Mouse (Mus musculus) midbrain, embryonic 16.5 days (tissue): ENCODE measurements around the gene Tmem268. TPM values are rescaled to one million over a fixed set of nuclear protein-coding genes. Genes with fewer than 3 reads are reported as not detected.

Source experiments
- ATAC-seq: fragments of 200-750 bp; cut with Nextera tagmentation; 2 replicates; pipeline ENCODE4 v1.8.0; 2017; ENCODE audit warnings: moderate TSS enrichment
- H3K27ac ChIP-seq: fragments of 300-500 bp; sonication (generic); 2 replicates; pipeline ENCODE4 v1.5.1; 2014; ENCODE audit warnings: mild to moderate bottlenecking, low read length, mixed read lengths
- H3K27me3 ChIP-seq: fragments of 300-500 bp; sonication (generic); 2 replicates; pipeline ENCODE4 v1.6.1; 2014; ENCODE audit warnings: low read depth, low read length, mixed read lengths; ENCODE audit not compliant: control insufficient read depth, insufficient read depth
- H3K36me3 ChIP-seq: fragments of 300-500 bp; sonication (generic); 2 replicates; pipeline ENCODE4 v1.6.1; 2014; ENCODE audit warnings: mild to moderate bottlenecking, low read length, moderate library complexity, mixed read lengths; ENCODE audit not compliant: control insufficient read depth, insufficient read depth
- H3K4me1 ChIP-seq: fragments of 300-500 bp; sonication (generic); 2 replicates; pipeline ENCODE4 v1.6.1; 2014; ENCODE audit warnings: mild to moderate bottlenecking, low read length, mixed read lengths; ENCODE audit not compliant: control insufficient read depth, insufficient read depth
- H3K4me2 ChIP-seq: fragments of 300-500 bp; sonication (generic); 2 replicates; pipeline ENCODE4 v1.6.1; 2014; ENCODE audit warnings: mild to moderate bottlenecking, low read length, mixed read lengths
- H3K4me3 ChIP-seq: fragments of 300-500 bp; sonication (generic); 2 replicates; pipeline ENCODE4 v1.5.1; 2014; ENCODE audit warnings: low read depth, mild to moderate bottlenecking, low read length, moderate library complexity, mixed read lengths
- H3K9ac ChIP-seq: fragments of 300-500 bp; sonication (generic); 2 replicates; pipeline ENCODE4 v1.6.1; 2014; ENCODE audit warnings: low read depth, low read length, mixed read lengths
- H3K9me3 ChIP-seq: fragments of 300-500 bp; sonication (generic); replicated peaks from 2 replicates; pipeline ENCODE4 v1.6.1; 2014; ENCODE audit warnings: mild to moderate bottlenecking, low read length, mixed read lengths; ENCODE audit not compliant: control insufficient read depth, poor library complexity, severe bottlenecking
- WGBS: fragments of 180-500 bp; shearing (Covaris S2); extraction: QIAGEN DNeasy Blood & Tissue Kit; methylation state at CpG from one replicate; pipeline ENCODE4 v1.1.7; 2014; 5-methylcytosine and 5-hydroxymethylcytosine counted together
- polyA plus RNA-seq: library from polyadenylated mRNA; unstranded; fragments of >200 nt; fragmentation: Nextera tagmentation; extraction: Ambion mirVana; gene quantifications from 2 replicates; pipeline ENCODE4 v1.2.1, GENCODE M21; 2015

Gene Tmem268
- polyA plus RNA-seq: 3.8 and 4.5 TPM in 2 replicates

- peak; percentile 75 for ATAC-seq
Observed at GRCm38 (mm10) chr4:63558407-63559081, at the start of gene Tmem268. Gene Tmem268, plus strand, starts transcription at chr4:63558781.

GRCm38 (mm10) chr4:63512921-63513320 is 45.7 kb upstream of the Tmem268 start:
- no peaks in the 10 kb centered on the region for H3K36me3 ChIP-seq
- no peak for ATAC-seq
- WGBS: 85% methylated on average over 2 of the region's 2 CpGs
- no peak overlapping the region for H3K9ac ChIP-seq
- no peak overlapping the region for H3K27ac ChIP-seq
- H3K4me2 ChIP-seq: no peak overlapping the region
- H3K4me1 ChIP-seq: no peaks in the 10 kb centered on the region
- no peaks in the 10 kb centered on the region for H3K27me3 ChIP-seq
- H3K9me3 ChIP-seq: no peaks in the 10 kb centered on the region
- H3K4me3 ChIP-seq: no peak overlapping the region

More at GRCm38 (mm10) chr4:63558407-63559081, at the start of gene Tmem268:
- Histone ChIP-seq H3K36me3 (no peaks in the 10 kb centered on the region), H3K4me3 (peak within 1 kb of the TSS; percentile 72), H3K27ac (no peak within 1 kb of the TSS), H3K9ac (peak within 1 kb of the TSS; percentile 85), H3K9me3 (no peaks in the 10 kb centered on the region), H3K4me2 (peak within 1 kb of the TSS; percentile 88), H3K4me1 (peaks cover 7% of the 10 kb centered on the region; the same call in 1 of the 2 replicates), H3K27me3 (no peaks in the 10 kb centered on the region)
- WGBS: under 1% methylated on average over 81 of the region's 81 CpGs

GRCm38 (mm10) chr4:63514454-63514984 is 44.1 kb upstream of the Tmem268 start:
- Histone ChIP-seq H3K36me3 (no peaks in the 10 kb centered on the region), H3K4me1 (no peaks in the 10 kb centered on the region), H3K27me3 (no peaks in the 10 kb centered on the region), H3K4me3 (no peak overlapping the region), H3K4me2 (no peak overlapping the region), H3K27ac (no peak overlapping the region), H3K9me3 (no peaks in the 10 kb centered on the region), H3K9ac (no peak overlapping the region)
- no peak for ATAC-seq
- WGBS: 64% methylated on average over 4 of the region's 4 CpGs

- Histone ChIP-seq H3K4me2 (no peak overlapping the region), H3K36me3 (no peaks in the 10 kb centered on the region), H3K9ac (no peak overlapping the region), H3K4me3 (no peak overlapping the region), H3K27ac (no peak overlapping the region), H3K27me3 (no peaks in the 10 kb centered on the region), H3K4me1 (no peaks in the 10 kb centered on the region), H3K9me3 (no peaks in the 10 kb centered on the region)
- ATAC-seq: no peak
- WGBS: 85% methylated on average over 5 of the region's 5 CpGs
Observed at GRCm38 (mm10) chr4:63515021-63515420, 43.6 kb upstream of the Tmem268 start.

GRCm38 (mm10) chr4:63521813-63522419 is 36.7 kb upstream of the Tmem268 start:
- no peaks in the 10 kb centered on the region for H3K27me3 ChIP-seq
- H3K4me3 ChIP-seq: no peak overlapping the region
- no peak for ATAC-seq
- no peak overlapping the region for H3K27ac ChIP-seq
- 0 out of 2 replicates have a peak, but pooled peaks cover 2% of the 10 kb centered on the region for H3K4me1 ChIP-seq
- H3K36me3 ChIP-seq: no peaks in the 10 kb centered on the region
- H3K4me2 ChIP-seq: no peak overlapping the region
- 82% methylated on average over 2 of the region's 2 CpGs for WGBS
- H3K9me3 ChIP-seq: no peaks in the 10 kb centered on the region
- no peak overlapping the region for H3K9ac ChIP-seq

- no peak overlapping the region for H3K4me2 ChIP-seq
- H3K4me3 ChIP-seq: no peak overlapping the region
- H3K4me1 ChIP-seq: 0 out of 2 replicates have a peak, but pooled peaks cover 2% of the 10 kb centered on the region
- H3K9me3 ChIP-seq: no peaks in the 10 kb centered on the region
- H3K9ac ChIP-seq: no peak overlapping the region
- 0 out of 2 replicates have a peak overlapping the region, but pooled peaks have one; percentile 15 for H3K27ac ChIP-seq
- H3K27me3 ChIP-seq: no peaks in the 10 kb centered on the region
- H3K36me3 ChIP-seq: no peaks in the 10 kb centered on the region
- ATAC-seq: peak; percentile 66
- 68% methylated on average over 8 of the region's 8 CpGs for WGBS
Observed at GRCm38 (mm10) chr4:63525514-63525913, 33.1 kb upstream of the Tmem268 start.

- H3K4me2 ChIP-seq: no peak overlapping the region
- ATAC-seq: no peak; the same call in 1 of the 2 replicates
- H3K4me1 ChIP-seq: 0 out of 2 replicates have a peak, but pooled peaks cover 2% of the 10 kb centered on the region
- no peak overlapping the region for H3K9ac ChIP-seq
- no peaks in the 10 kb centered on the region for H3K9me3 ChIP-seq
- no peak overlapping the region for H3K4me3 ChIP-seq
- no peaks in the 10 kb centered on the region for H3K27me3 ChIP-seq
- H3K27ac ChIP-seq: no peak overlapping the region
- no peaks in the 10 kb centered on the region for H3K36me3 ChIP-seq
- WGBS: 74% methylated on average over 6 of the region's 6 CpGs
Observed at GRCm38 (mm10) chr4:63528946-63529345, 29.6 kb upstream of the Tmem268 start.

- 91% methylated on average over 7 of the region's 7 CpGs for WGBS
- H3K4me3 ChIP-seq: no peak overlapping the region
- H3K27me3 ChIP-seq: no peaks in the 10 kb centered on the region
- H3K4me2 ChIP-seq: no peak overlapping the region
- ATAC-seq: no peak
- no peak overlapping the region for H3K9ac ChIP-seq
- no peaks in the 10 kb centered on the region for H3K9me3 ChIP-seq
- H3K27ac ChIP-seq: no peak overlapping the region
- 0 out of 2 replicates have a peak, but pooled peaks cover 2% of the 10 kb centered on the region for H3K4me1 ChIP-seq
- no peaks in the 10 kb centered on the region for H3K36me3 ChIP-seq
Observed at GRCm38 (mm10) chr4:63530409-63530808, 28.2 kb upstream of the Tmem268 start.

GRCm38 (mm10) chr4:63537602-63538001 is 21.0 kb upstream of the Tmem268 start:
- no peaks in the 10 kb centered on the region for H3K27me3 ChIP-seq
- no peaks in the 10 kb centered on the region for H3K9me3 ChIP-seq
- peak; percentile 55 for ATAC-seq
- no peak overlapping the region for H3K9ac ChIP-seq
- no peaks in the 10 kb centered on the region for H3K36me3 ChIP-seq
- 0 out of 2 replicates have a peak overlapping the region, but pooled peaks have one; percentile 45 for H3K27ac ChIP-seq
- no peak overlapping the region for H3K4me3 ChIP-seq
- H3K4me2 ChIP-seq: no peak overlapping the region
- peaks cover 7% of the 10 kb centered on the region; the same call in 1 of the 2 replicates for H3K4me1 ChIP-seq
- WGBS: 64% methylated on average over 4 of the region's 4 CpGs
